Mouse (Mus musculus): ENCODE data around the gene Vmn1r93.
"Not testable (repeated sequence)": the region's sequence is repeated elsewhere in the genome, so short reads cannot be mapped to it uniquely, and the experiment has no call there.

Vmn1r93 gene

DNA sequence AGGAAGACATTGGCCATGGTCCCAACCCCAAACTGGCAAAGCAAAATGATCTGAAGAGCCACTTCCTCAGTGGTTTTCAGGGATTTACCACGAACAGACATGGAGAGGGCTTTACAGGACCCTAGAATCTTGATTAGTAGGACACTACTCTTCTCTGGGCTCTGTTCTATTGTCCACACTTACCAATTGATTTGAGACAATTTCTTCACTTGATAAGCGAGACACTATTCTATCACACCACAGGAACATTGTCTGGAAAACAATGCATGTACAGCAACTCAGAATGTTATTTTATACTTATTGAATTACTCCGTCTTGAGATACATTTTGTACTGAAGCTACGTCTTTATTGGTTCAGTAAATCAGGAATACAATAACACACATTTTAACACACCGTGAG is at the start of gene Vmn1r93:
Gene Vmn1r93 (minus strand): TSS at position 101 of the 400 bp plus-strand sequence.
- not testable (repeated sequence) for DNase-seq (ENCODE audit: low spot score in 2 of 2)

GRCm38 (mm10) chr7:20168277-20168676 is 29.4 kb upstream of the Vmn1r93 start, which contains the start of gene Vmn1r94:
TSS of gene Vmn1r94 (minus strand) at chr7:20168377.
- not testable (repeated sequence) for DNase-seq (ENCODE audit: low spot score in 2 of 2)

GRCm38 (mm10) chr7:20122479-20122878 is 16.4 kb downstream of the Vmn1r93 start, which contains the start of gene Gm16442:
TSS of gene Gm16442 (minus strand) at chr7:20122579.
- DNase-seq (ENCODE audit: low spot score in 2 of 2): not testable (repeated sequence)

- not testable (repeated sequence) for DNase-seq (ENCODE audit: low spot score in 2 of 2)
These were observed 39.5 kb downstream of the Vmn1r93 start, which contains the start of gene Vmn1r91 for GRCm38 (mm10) chr7:20099380-20099779. TSS of gene Vmn1r91 (plus strand) at chr7:20099680.

All from spleen, postnatal 4 days (tissue).